Mouse (Mus musculus) neural tube, embryonic 15.5 days (tissue): Measurements from ENCODE around the gene 4921507P07Rik. TPM values are rescaled to one million over a fixed set of nuclear protein-coding genes. Genes with fewer than 3 reads are reported as not detected.
"Not testable (repeated sequence)": the region's sequence is repeated elsewhere in the genome, so short reads cannot be mapped to it uniquely, and the experiment has no call there.

ENCODE experiments used
- ATAC-seq: fragments of 200-750 bp; cut with Nextera tagmentation; 2 replicates; pipeline ENCODE4 v1.8.0; 2017; ENCODE audit warnings: mild to moderate bottlenecking, moderate TSS enrichment, moderate library complexity; ENCODE audit not compliant: low FRiP score
- H3K27ac ChIP-seq: fragments of 300-500 bp; sonication (generic); replicated peaks from 2 replicates; pipeline ENCODE4 v1.5.1; 2015; ENCODE audit warnings: mild to moderate bottlenecking, inconsistent platforms
- H3K27me3 ChIP-seq: fragments of 300-500 bp; sonication (generic); replicated peaks from 2 replicates; pipeline ENCODE4 v1.6.1; 2015; ENCODE audit warnings: inconsistent platforms
- H3K36me3 ChIP-seq: fragments of 300-500 bp; sonication (generic); 2 replicates; pipeline ENCODE4 v1.6.1; 2015; ENCODE audit warnings: inconsistent platforms
- H3K4me1 ChIP-seq: fragments of 300-500 bp; sonication (generic); 2 replicates; pipeline ENCODE4 v1.6.1; 2015; ENCODE audit warnings: inconsistent platforms
- H3K4me2 ChIP-seq: fragments of 300-500 bp; sonication (generic); 2 replicates; pipeline ENCODE4 v1.6.1; 2015; ENCODE audit warnings: inconsistent platforms, mild to moderate bottlenecking, moderate library complexity
- H3K4me3 ChIP-seq: fragments of 300-500 bp; sonication (generic); replicated peaks from 2 replicates; pipeline ENCODE4 v1.5.1; 2015; ENCODE audit warnings: mild to moderate bottlenecking, inconsistent platforms
- H3K9ac ChIP-seq: fragments of 300-500 bp; sonication (generic); replicated peaks from 2 replicates; pipeline ENCODE4 v1.6.1; 2015; ENCODE audit warnings: mild to moderate bottlenecking, inconsistent platforms
- H3K9me3 ChIP-seq: fragments of 300-500 bp; sonication (generic); replicated peaks from 2 replicates; pipeline ENCODE4 v1.6.1; 2016; ENCODE audit warnings: inconsistent platforms
- WGBS: fragments of 180-500 bp; shearing (Covaris S2); methylation state at CpG from one replicate; pipeline ENCODE4 v1.1.7; 2015; ENCODE audit warnings: mixed read lengths; 5-methylcytosine and 5-hydroxymethylcytosine counted together
- polyA plus RNA-seq: library from polyadenylated mRNA; unstranded; fragments of >200 nt; fragmentation: Nextera tagmentation; extraction: Ambion mirVana; gene quantifications from 2 replicates; pipeline ENCODE4 v1.2.1, GENCODE M21; 2015

Gene 4921507P07Rik
- polyA plus RNA-seq, 1 experiment from 2014 or later = 2.8 TPM

DNA sequence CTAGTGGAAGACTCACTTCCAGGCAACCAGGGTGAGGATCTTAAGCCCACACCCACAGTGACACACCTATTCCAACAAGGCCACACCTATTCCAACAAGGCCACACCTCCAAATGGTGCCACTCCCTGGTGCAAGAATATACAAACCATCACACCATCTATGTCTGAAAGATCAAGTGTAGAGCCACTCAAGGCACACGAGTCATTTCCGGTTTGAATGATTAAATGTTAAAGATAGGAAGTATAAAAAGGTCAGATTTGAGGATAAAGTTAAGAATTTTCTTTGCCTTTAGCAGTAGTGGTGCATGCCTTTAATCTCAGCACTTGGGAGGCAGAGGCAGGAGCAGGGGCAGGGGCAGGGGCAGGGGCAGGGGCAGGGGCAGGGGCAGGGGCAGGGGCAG is 42.2 kb downstream of the 4921507P07Rik start:
- not testable (repeated sequence) for H3K4me1 ChIP-seq, H3K36me3 ChIP-seq, H3K4me3 ChIP-seq, H3K4me2 ChIP-seq, ATAC-seq, H3K27me3 ChIP-seq, H3K9me3 ChIP-seq, H3K27ac ChIP-seq, H3K9ac ChIP-seq
- 94% methylated on average over 2 of the region's 2 CpGs for WGBS

DNA sequence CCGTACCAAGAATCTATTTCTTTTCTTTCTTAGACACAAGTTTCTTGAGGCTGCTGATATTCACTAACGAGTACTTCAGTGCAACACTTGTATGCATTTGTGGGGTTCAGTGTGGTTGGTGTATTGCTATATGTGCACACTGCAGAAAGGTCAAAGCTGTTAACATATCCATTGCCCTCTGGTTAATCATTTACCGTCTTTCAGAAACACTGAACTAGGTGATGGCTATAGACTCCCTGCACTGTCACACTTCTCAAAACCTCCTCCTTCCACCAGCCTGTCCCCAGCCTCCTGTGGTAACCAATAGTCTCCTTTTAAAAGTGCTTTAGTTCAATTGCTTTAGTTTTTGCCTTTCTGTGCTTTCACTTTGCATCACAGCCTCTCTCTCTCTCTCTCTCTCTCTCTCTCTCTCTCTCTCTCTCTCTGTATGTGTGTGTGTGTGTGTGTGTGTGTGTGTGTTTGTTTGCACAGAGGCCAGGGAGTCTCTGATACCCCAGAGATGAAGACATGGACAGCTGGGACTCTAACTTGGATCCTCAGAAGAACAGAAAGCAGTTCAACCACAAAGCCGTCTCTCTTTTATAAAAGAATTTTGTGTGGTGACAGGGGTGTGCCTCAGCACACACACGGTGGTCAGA is 43.4 kb downstream of the 4921507P07Rik start:
- no peak overlapping the region for H3K9ac ChIP-seq
- no peaks in the 10 kb centered on the region for H3K4me1 ChIP-seq
- H3K4me2 ChIP-seq = no peak overlapping the region
- H3K27ac ChIP-seq = no peak overlapping the region
- no peak for ATAC-seq
- no peaks in the 10 kb centered on the region for H3K36me3 ChIP-seq
- WGBS = 71% methylated on average over 5 of the region's 5 CpGs
- no peak overlapping the region for H3K4me3 ChIP-seq
- H3K9me3 ChIP-seq = no peaks in the 10 kb centered on the region
- H3K27me3 ChIP-seq = no peaks in the 10 kb centered on the region

- Histone ChIP-seq H3K4me2 (no peak overlapping the region), H3K27ac (no peak overlapping the region), H3K4me3 (no peak overlapping the region), H3K36me3 (no peaks in the 10 kb centered on the region), H3K9ac (no peak overlapping the region), H3K9me3 (no peaks in the 10 kb centered on the region), H3K27me3 (no peaks in the 10 kb centered on the region), H3K4me1 (0 out of 2 replicates have a peak, but pooled peaks cover 2% of the 10 kb centered on the region)
- 90% methylated on average over 7 of the region's 7 CpGs for WGBS
- ATAC-seq = no peak
These were observed 46.6 kb downstream of the 4921507P07Rik start for GRCm38 (mm10) chr6:50549791-50550190.

- H3K4me1 ChIP-seq = 0 out of 2 replicates have a peak, but pooled peaks cover 2% of the 10 kb centered on the region
- no peaks in the 10 kb centered on the region for H3K9me3 ChIP-seq
- 90% methylated on average over 5 of the region's 5 CpGs for WGBS
- no peak overlapping the region for H3K9ac ChIP-seq
- H3K36me3 ChIP-seq = no peaks in the 10 kb centered on the region
- no peak overlapping the region for H3K4me2 ChIP-seq
- no peak for ATAC-seq
- H3K27ac ChIP-seq = no peak overlapping the region
- H3K27me3 ChIP-seq = no peaks in the 10 kb centered on the region
- no peak overlapping the region for H3K4me3 ChIP-seq
These were observed 47.4 kb downstream of the 4921507P07Rik start for GRCm38 (mm10) chr6:50549051-50549450.

DNA sequence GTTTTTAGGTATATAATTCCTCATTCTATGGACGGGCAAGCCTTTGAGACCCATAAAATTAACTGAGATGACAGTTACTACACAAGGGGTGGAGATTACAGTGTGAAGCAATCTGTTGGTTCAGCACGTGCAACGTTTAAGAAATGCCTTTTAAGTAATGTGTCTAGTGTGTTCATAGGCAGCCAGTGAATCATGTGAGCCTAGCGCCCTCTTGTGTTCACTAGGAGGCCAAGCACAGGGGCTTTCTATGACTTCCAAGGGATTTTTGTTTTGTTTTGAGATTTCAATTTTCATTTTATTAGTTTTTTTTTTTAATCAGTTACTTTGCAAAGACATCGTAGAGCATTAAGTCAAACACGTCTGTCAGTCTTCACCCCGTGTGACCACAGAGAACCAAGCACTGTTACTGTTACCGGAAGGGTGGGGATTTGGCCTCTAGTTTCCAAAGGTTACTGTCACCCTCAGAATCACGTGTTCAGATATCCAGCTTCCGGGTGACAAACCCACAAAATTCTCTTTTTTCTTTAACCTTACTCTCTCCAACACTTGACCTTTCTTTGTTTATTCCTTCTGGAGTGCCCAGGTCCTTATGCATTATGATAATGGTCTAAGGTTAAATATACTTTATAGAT is 50.9 kb downstream of the 4921507P07Rik start:
- Histone ChIP-seq H3K9ac (no peak overlapping the region), H3K27me3 (no peaks in the 10 kb centered on the region), H3K9me3 (no peaks in the 10 kb centered on the region), H3K4me2 (no peak overlapping the region), H3K27ac (no peak overlapping the region), H3K36me3 (no peaks in the 10 kb centered on the region), H3K4me1 (0 out of 2 replicates have a peak, but pooled peaks cover 2% of the 10 kb centered on the region), H3K4me3 (no peak overlapping the region)
- 26% methylated on average over 10 of the region's 10 CpGs for WGBS
- peak; percentile 53; the same call in 1 of the 2 replicates for ATAC-seq

GRCm38 (mm10) chr6:50542535-50542934 is 53.9 kb downstream of the 4921507P07Rik start:
- H3K9me3 ChIP-seq = no peaks in the 10 kb centered on the region
- ATAC-seq = no peak
- H3K4me1 ChIP-seq = 0 out of 2 replicates have a peak, but pooled peaks cover 2% of the 10 kb centered on the region
- no peak overlapping the region for H3K4me2 ChIP-seq
- 90% methylated on average over 1 of the region's 1 CpGs for WGBS
- H3K27me3 ChIP-seq = no peaks in the 10 kb centered on the region
- H3K27ac ChIP-seq = no peak overlapping the region
- H3K4me3 ChIP-seq = no peak overlapping the region
- no peak overlapping the region for H3K9ac ChIP-seq
- H3K36me3 ChIP-seq = no peaks in the 10 kb centered on the region

DNA sequence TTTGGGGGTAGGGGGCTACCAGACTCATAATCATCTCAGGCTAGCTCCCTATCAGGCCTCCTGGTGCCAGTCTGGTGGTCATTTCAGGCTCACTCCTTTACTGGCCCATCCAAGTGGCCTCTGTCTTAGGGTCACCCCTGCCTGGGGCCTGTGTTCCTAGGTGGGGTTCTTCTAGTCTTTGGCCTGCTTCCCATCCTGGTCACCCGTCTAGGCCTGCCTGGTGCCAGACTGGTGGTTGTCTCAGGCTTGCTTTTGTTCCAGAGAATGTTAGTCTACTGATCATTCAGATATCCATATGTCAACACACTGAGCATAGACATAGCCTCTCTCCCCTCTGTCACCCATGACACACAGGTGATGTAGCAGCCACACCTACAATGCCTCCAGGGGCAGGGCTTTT is 56.8 kb downstream of the 4921507P07Rik start:
- Histone ChIP-seq H3K36me3 (no peaks in the 10 kb centered on the region), H3K4me3 (no peak overlapping the region), H3K9ac (no peak overlapping the region), H3K27ac (no peak overlapping the region), H3K27me3 (no peaks in the 10 kb centered on the region), H3K4me2 (no peak overlapping the region), H3K4me1 (peaks cover 4% of the 10 kb centered on the region; the same call in 1 of the 2 replicates), H3K9me3 (no peaks in the 10 kb centered on the region)
- WGBS = 93% methylated on average over 1 of the region's 1 CpGs
- no peak for ATAC-seq

GRCm38 (mm10) chr6:50536461-50536892 is 60.0 kb downstream of the 4921507P07Rik start:
- Histone ChIP-seq H3K27ac (no peak overlapping the region), H3K27me3 (no peaks in the 10 kb centered on the region), H3K9me3 (no peaks in the 10 kb centered on the region), H3K9ac (no peak overlapping the region), H3K4me2 (0 out of 2 replicates have a peak overlapping the region, but pooled peaks have one; percentile 21), H3K36me3 (no peaks in the 10 kb centered on the region), H3K4me1 (peaks cover 4% of the 10 kb centered on the region; the same call in 1 of the 2 replicates), H3K4me3 (no peak overlapping the region)
- 5% methylated on average over 7 of the region's 7 CpGs for WGBS
- ATAC-seq = peak; percentile 91

- ATAC-seq = no peak
- 96% methylated on average over 3 of the region's 3 CpGs for WGBS
- H3K27me3 ChIP-seq = no peaks in the 10 kb centered on the region
- H3K27ac ChIP-seq = no peak overlapping the region
- no peak overlapping the region for H3K4me2 ChIP-seq
- H3K4me3 ChIP-seq = no peak overlapping the region
- peaks cover 4% of the 10 kb centered on the region; the same call in 1 of the 2 replicates for H3K4me1 ChIP-seq
- H3K9me3 ChIP-seq = no peaks in the 10 kb centered on the region
- no peaks in the 10 kb centered on the region for H3K36me3 ChIP-seq
- H3K9ac ChIP-seq = no peak overlapping the region
These were observed 61.1 kb downstream of the 4921507P07Rik start for GRCm38 (mm10) chr6:50535346-50535745.

DNA sequence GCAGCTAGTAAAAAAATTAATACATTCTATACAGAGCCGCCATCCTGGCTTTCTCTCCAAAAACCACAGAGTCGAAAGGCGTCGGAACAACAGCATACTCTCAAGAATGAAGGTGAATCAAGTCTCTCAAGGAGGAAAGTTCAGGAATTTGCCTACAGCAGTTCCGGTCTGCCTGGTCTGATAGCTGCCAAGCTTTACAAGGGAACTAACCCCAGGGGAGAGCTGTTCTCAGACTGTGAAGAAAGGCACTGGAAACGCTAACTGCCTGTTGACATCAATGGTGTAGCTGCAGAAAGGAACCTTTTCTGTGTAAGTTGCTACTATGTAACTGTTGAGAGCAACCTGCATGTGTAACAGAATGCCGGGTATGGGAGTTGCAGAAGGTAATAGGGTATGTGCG is 64.5 kb downstream of the 4921507P07Rik start:
- Histone ChIP-seq H3K4me2 (no peak overlapping the region), H3K9ac (no peak overlapping the region), H3K36me3 (no peaks in the 10 kb centered on the region), H3K27me3 (no peaks in the 10 kb centered on the region), H3K4me1 (peaks cover 4% of the 10 kb centered on the region; the same call in 1 of the 2 replicates), H3K27ac (no peak overlapping the region), H3K4me3 (no peak overlapping the region), H3K9me3 (no peaks in the 10 kb centered on the region)
- ATAC-seq = no peak
- WGBS = 80% methylated on average over 8 of the region's 8 CpGs

- Histone ChIP-seq H3K9me3 (no peaks in the 10 kb centered on the region), H3K9ac (no peak overlapping the region), H3K27me3 (no peaks in the 10 kb centered on the region), H3K27ac (no peak overlapping the region), H3K4me1 (peaks cover 4% of the 10 kb centered on the region; the same call in 1 of the 2 replicates), H3K36me3 (no peaks in the 10 kb centered on the region), H3K4me2 (no peak overlapping the region), H3K4me3 (no peak overlapping the region)
- 89% methylated on average over 3 of the region's 3 CpGs for WGBS
- ATAC-seq = no peak
These were observed 65.4 kb downstream of the 4921507P07Rik start for GRCm38 (mm10) chr6:50531003-50531402.

DNA sequence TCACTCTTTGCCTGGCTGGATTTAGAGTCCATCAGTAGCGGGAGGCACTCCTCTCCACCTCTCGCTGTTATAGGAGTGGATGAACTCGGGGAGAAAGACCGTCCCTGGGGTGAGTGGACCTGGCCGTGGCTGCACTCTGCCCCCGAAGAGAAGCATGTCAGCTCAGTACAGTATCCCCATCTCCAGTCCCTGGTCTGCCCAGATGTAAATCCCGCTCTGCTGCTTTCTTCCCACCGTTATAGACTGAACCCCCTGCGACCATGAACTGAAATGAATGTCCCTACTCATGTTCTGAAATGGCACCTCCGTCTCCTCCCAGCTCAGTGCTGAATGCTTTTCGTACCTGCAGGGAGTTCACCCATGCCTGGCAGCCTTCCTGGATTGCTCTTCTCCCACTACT is 67.2 kb downstream of the 4921507P07Rik start:
- H3K36me3 ChIP-seq = no peaks in the 10 kb centered on the region
- H3K4me3 ChIP-seq = no peak overlapping the region
- no peak overlapping the region for H3K9ac ChIP-seq
- WGBS = 88% methylated on average over 11 of the region's 11 CpGs
- H3K27me3 ChIP-seq = no peaks in the 10 kb centered on the region
- peaks cover 4% of the 10 kb centered on the region; the same call in 1 of the 2 replicates for H3K4me1 ChIP-seq
- H3K4me2 ChIP-seq = no peak overlapping the region
- ATAC-seq = no peak
- no peaks in the 10 kb centered on the region for H3K9me3 ChIP-seq
- no peak overlapping the region for H3K27ac ChIP-seq
